Mouse (Mus musculus) stomach, embryonic 15.5 days (tissue): ENCODE results near the gene Wwox. TPM values are rescaled to one million over a fixed set of nuclear protein-coding genes. Genes with fewer than 3 reads are reported as not detected.

ENCODE experiments used
- ATAC-seq: fragments of 200-750 bp; cut with Nextera tagmentation; 2 replicates; pipeline ENCODE4 v1.8.0; 2017; ENCODE audit warnings: low read depth, moderate number of reproducible peaks, moderate TSS enrichment; ENCODE audit not compliant: insufficient read depth, low FRiP score
- H3K27ac ChIP-seq: fragments of 300-500 bp; sonication (generic); 2 replicates; pipeline ENCODE4 v1.5.1; 2015; ENCODE audit warnings: mild to moderate bottlenecking, inconsistent platforms
- H3K27me3 ChIP-seq: fragments of 300-500 bp; sonication (generic); replicated peaks from 2 replicates; pipeline ENCODE4 v1.6.1; 2015; ENCODE audit warnings: inconsistent platforms
- H3K36me3 ChIP-seq: fragments of 300-500 bp; sonication (generic); 2 replicates; pipeline ENCODE4 v1.6.1; 2015; ENCODE audit warnings: inconsistent platforms
- H3K4me1 ChIP-seq: fragments of 300-500 bp; sonication (generic); 2 replicates; pipeline ENCODE4 v1.6.1; 2015; ENCODE audit warnings: inconsistent platforms
- H3K4me2 ChIP-seq: fragments of 300-500 bp; sonication (generic); 2 replicates; pipeline ENCODE4 v1.6.1; 2015; ENCODE audit warnings: mild to moderate bottlenecking, inconsistent platforms
- H3K4me3 ChIP-seq: fragments of 300-500 bp; sonication (generic); replicated peaks from 2 replicates; pipeline ENCODE4 v1.5.1; 2015; ENCODE audit warnings: inconsistent platforms
- H3K9ac ChIP-seq: fragments of 300-500 bp; sonication (generic); 2 replicates; pipeline ENCODE4 v1.6.1; 2015; ENCODE audit warnings: inconsistent platforms
- H3K9me3 ChIP-seq: fragments of 300-500 bp; sonication (generic); 2 replicates; pipeline ENCODE4 v1.6.1; 2016; ENCODE audit warnings: inconsistent platforms
- WGBS: fragments of 180-500 bp; shearing (Covaris S2); methylation state at CpG from one replicate; pipeline ENCODE4 v1.1.7; 2015; 5-methylcytosine and 5-hydroxymethylcytosine counted together
- polyA plus RNA-seq: library from polyadenylated mRNA; unstranded; fragments of >200 nt; fragmentation: Nextera tagmentation; extraction: Ambion mirVana; gene quantifications from 2 replicates; pipeline ENCODE4 v1.2.1, GENCODE M21; 2015

Wwox gene
- polyA plus RNA-seq, 1 experiment from 2014 or later, result 12.2 TPM

- H3K4me2 ChIP-seq, result no peak overlapping the region
- no peak for ATAC-seq
- H3K4me1 ChIP-seq, result no peaks in the 10 kb centered on the region
- H3K36me3 ChIP-seq, result no peaks in the 10 kb centered on the region
- no peak overlapping the region for H3K9ac ChIP-seq
- no peak overlapping the region for H3K27ac ChIP-seq
- no peak overlapping the region for H3K4me3 ChIP-seq
- H3K27me3 ChIP-seq, result no peaks in the 10 kb centered on the region
- H3K9me3 ChIP-seq, result no peaks in the 10 kb centered on the region
These were observed 648.7 kb downstream of the Wwox start for GRCm38 (mm10) chr8:115088162-115088561.

GRCm38 (mm10) chr8:115089744-115090143, 650.3 kb downstream of the Wwox start:
- 35% methylated on average over 7 of the region's 7 CpGs for WGBS
- Histone ChIP-seq H3K9ac (no peak overlapping the region), H3K36me3 (no peaks in the 10 kb centered on the region), H3K27ac (no peak overlapping the region), H3K4me3 (no peak overlapping the region), H3K27me3 (no peaks in the 10 kb centered on the region), H3K4me2 (no peak overlapping the region), H3K4me1 (no peaks in the 10 kb centered on the region), H3K9me3 (no peaks in the 10 kb centered on the region)
- ATAC-seq, result no peak

GRCm38 (mm10) chr8:115090202-115090601, 650.7 kb downstream of the Wwox start:
- H3K4me3 ChIP-seq, result no peak overlapping the region
- no peak overlapping the region for H3K9ac ChIP-seq
- H3K4me1 ChIP-seq, result no peaks in the 10 kb centered on the region
- no peak overlapping the region for H3K27ac ChIP-seq
- 61% methylated on average over 5 of the region's 5 CpGs for whole genome bisulfite sequencing
- no peak for ATAC-seq
- H3K9me3 ChIP-seq, result no peaks in the 10 kb centered on the region
- H3K27me3 ChIP-seq, result no peaks in the 10 kb centered on the region
- H3K36me3 ChIP-seq, result no peaks in the 10 kb centered on the region
- no peak overlapping the region for H3K4me2 ChIP-seq

- Histone ChIP-seq H3K36me3 (no peaks in the 10 kb centered on the region), H3K4me2 (no peak overlapping the region), H3K9ac (no peak overlapping the region), H3K4me1 (no peaks in the 10 kb centered on the region), H3K9me3 (no peaks in the 10 kb centered on the region), H3K27ac (no peak overlapping the region), H3K4me3 (no peak overlapping the region), H3K27me3 (no peaks in the 10 kb centered on the region)
- WGBS, result 84% methylated on average over 4 of the region's 4 CpGs
- ATAC-seq, result no peak
These were observed 656.1 kb downstream of the Wwox start for GRCm38 (mm10) chr8:115095548-115095947.

- no peak overlapping the region for H3K27ac ChIP-seq
- 59% methylated on average over 9 of the region's 9 CpGs for WGBS
These were observed 658.6 kb downstream of the Wwox start for GRCm38 (mm10) chr8:115097988-115098562.

DNA sequence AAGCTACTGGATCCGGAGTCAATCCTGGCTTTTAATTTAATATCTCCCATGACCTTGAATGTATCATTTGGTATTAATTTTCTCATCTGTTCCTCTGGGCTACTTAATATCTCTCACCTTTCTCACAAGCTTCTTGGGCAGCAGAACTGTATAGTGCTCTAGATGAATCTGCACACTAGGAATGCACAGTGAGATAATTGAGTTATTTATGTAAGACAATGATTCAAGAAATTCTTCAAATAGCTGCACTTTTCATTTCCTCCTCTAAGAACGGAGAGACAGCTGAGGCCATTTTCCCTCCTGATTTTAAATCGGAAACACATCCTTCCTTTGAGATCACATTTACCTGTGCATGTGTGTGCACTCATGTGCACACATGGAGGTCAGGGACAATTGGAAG, 669.9 kb downstream of the Wwox start:
- H3K27me3 ChIP-seq, result no peaks in the 10 kb centered on the region
- no peak for ATAC-seq
- H3K9me3 ChIP-seq, result no peaks in the 10 kb centered on the region
- H3K9ac ChIP-seq, result no peak overlapping the region
- no peak overlapping the region for H3K4me3 ChIP-seq
- no peaks in the 10 kb centered on the region for H3K4me1 ChIP-seq
- no peak overlapping the region for H3K27ac ChIP-seq
- 70% methylated on average over 3 of the region's 3 CpGs for WGBS
- H3K4me2 ChIP-seq, result no peak overlapping the region
- H3K36me3 ChIP-seq, result no peaks in the 10 kb centered on the region

More at GRCm38 (mm10) chr8:115097988-115098562, 658.6 kb downstream of the Wwox start:
- Histone ChIP-seq H3K4me1 (no peaks in the 10 kb centered on the region), H3K4me2 (no peak overlapping the region), H3K4me3 (no peak overlapping the region), H3K36me3 (no peaks in the 10 kb centered on the region), H3K9me3 (no peaks in the 10 kb centered on the region), H3K27me3 (no peaks in the 10 kb centered on the region), H3K9ac (no peak overlapping the region)
- no peak for ATAC-seq

GRCm38 (mm10) chr8:115110423-115110822, 671.0 kb downstream of the Wwox start:
- Histone ChIP-seq H3K9me3 (no peaks in the 10 kb centered on the region), H3K4me2 (no peak overlapping the region), H3K36me3 (no peaks in the 10 kb centered on the region), H3K4me1 (no peaks in the 10 kb centered on the region), H3K27ac (no peak overlapping the region), H3K27me3 (no peaks in the 10 kb centered on the region), H3K9ac (no peak overlapping the region), H3K4me3 (no peak overlapping the region)
- 83% methylated on average over 9 of the region's 9 CpGs for WGBS
- ATAC-seq, result no peak

GRCm38 (mm10) chr8:115112062-115112461, 672.6 kb downstream of the Wwox start:
- Histone ChIP-seq H3K27ac (no peak overlapping the region), H3K9ac (no peak overlapping the region), H3K4me3 (no peak overlapping the region), H3K4me2 (no peak overlapping the region), H3K4me1 (no peaks in the 10 kb centered on the region), H3K9me3 (no peaks in the 10 kb centered on the region), H3K27me3 (no peaks in the 10 kb centered on the region), H3K36me3 (no peaks in the 10 kb centered on the region)
- WGBS, result 85% methylated on average over 2 of the region's 2 CpGs
- no peak for ATAC-seq

GRCm38 (mm10) chr8:115114498-115114897, 675.0 kb downstream of the Wwox start:
- no peak overlapping the region for H3K9ac ChIP-seq
- WGBS, result 43% methylated on average over 6 of the region's 6 CpGs
- no peaks in the 10 kb centered on the region for H3K9me3 ChIP-seq
- H3K27me3 ChIP-seq, result no peaks in the 10 kb centered on the region
- H3K27ac ChIP-seq, result no peak overlapping the region
- no peaks in the 10 kb centered on the region for H3K36me3 ChIP-seq
- no peaks in the 10 kb centered on the region for H3K4me1 ChIP-seq
- ATAC-seq, result no peak
- no peak overlapping the region for H3K4me2 ChIP-seq
- no peak overlapping the region for H3K4me3 ChIP-seq

DNA sequence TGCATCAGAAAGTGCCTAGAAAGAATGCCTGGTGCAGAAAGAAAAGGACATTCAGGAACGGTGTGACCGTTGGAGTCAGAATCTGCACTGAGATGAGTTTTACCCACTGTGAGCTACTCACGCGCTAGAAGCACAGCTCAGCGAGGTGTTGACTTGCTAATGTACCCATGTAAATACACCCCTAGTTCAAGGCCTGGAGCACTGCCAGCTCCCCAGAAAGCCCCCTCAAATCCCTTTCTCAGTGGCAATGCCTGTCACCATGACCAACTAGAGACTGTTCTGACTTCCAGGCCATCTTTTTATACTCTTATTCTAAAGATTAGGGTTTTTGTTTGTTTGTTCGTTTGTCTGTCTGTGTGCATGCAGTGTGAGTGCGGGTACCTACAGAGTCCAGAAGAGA, 686.6 kb downstream of the Wwox start:
- Histone ChIP-seq H3K4me3 (no peak overlapping the region), H3K4me1 (no peaks in the 10 kb centered on the region), H3K4me2 (no peak overlapping the region), H3K27ac (no peak overlapping the region), H3K9me3 (no peaks in the 10 kb centered on the region), H3K36me3 (no peaks in the 10 kb centered on the region), H3K9ac (no peak overlapping the region), H3K27me3 (no peaks in the 10 kb centered on the region)
- WGBS, result 82% methylated on average over 7 of the region's 7 CpGs
- no peak for ATAC-seq

DNA sequence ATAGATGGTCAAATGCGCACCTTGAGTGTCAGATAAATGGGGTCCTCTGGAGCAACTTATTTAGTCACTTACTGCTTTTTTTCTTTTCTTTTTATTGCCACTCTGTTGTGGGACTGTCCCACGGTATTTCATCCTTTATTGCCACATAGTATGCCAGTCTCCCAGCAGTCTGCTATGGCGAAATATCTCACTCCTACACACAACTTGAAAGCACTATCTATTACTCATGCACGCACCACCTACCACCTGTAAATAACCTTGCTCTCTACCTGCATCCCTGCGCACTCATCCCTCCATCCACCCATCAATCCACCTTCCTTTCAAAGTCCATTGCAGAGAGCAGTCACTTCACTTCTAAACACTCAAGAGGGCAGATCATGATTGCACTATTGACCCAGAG, 687.2 kb downstream of the Wwox start:
- Histone ChIP-seq H3K4me2 (no peak overlapping the region), H3K4me1 (no peaks in the 10 kb centered on the region), H3K36me3 (no peaks in the 10 kb centered on the region), H3K27me3 (no peaks in the 10 kb centered on the region), H3K9me3 (no peaks in the 10 kb centered on the region), H3K4me3 (no peak overlapping the region), H3K27ac (no peak overlapping the region), H3K9ac (no peak overlapping the region)
- ATAC-seq, result no peak
- 87% methylated on average over 5 of the region's 5 CpGs for WGBS

- 91% methylated on average over 4 of the region's 4 CpGs for WGBS
- no peak for ATAC-seq
- no peak overlapping the region for H3K9ac ChIP-seq
- H3K9me3 ChIP-seq, result no peaks in the 10 kb centered on the region
- no peak overlapping the region for H3K4me2 ChIP-seq
- no peaks in the 10 kb centered on the region for H3K36me3 ChIP-seq
- no peaks in the 10 kb centered on the region for H3K4me1 ChIP-seq
- H3K27ac ChIP-seq, result no peak overlapping the region
- H3K4me3 ChIP-seq, result no peak overlapping the region
- no peaks in the 10 kb centered on the region for H3K27me3 ChIP-seq
These were observed 689.9 kb downstream of the Wwox start for GRCm38 (mm10) chr8:115129307-115129706.

GRCm38 (mm10) chr8:115133119-115133518, 693.7 kb downstream of the Wwox start:
- H3K4me2 ChIP-seq, result no peak overlapping the region
- no peaks in the 10 kb centered on the region for H3K27me3 ChIP-seq
- no peak overlapping the region for H3K27ac ChIP-seq
- H3K36me3 ChIP-seq, result no peaks in the 10 kb centered on the region
- 71% methylated on average over 17 of the region's 17 CpGs for WGBS
- ATAC-seq, result no peak
- H3K4me1 ChIP-seq, result no peaks in the 10 kb centered on the region
- H3K9me3 ChIP-seq, result peaks cover 4% of the 10 kb centered on the region; the same call in 1 of the 2 replicates
- no peak overlapping the region for H3K4me3 ChIP-seq
- H3K9ac ChIP-seq, result no peak overlapping the region
